Mouse (Mus musculus) heart, embryonic 14.5 days (tissue): Measurements from ENCODE around the gene Tmem185b. TPM values are rescaled to one million over a fixed set of nuclear protein-coding genes. Genes with fewer than 3 reads are reported as not detected.

Experiments
- ATAC-seq: fragments of 200-750 bp; cut with Nextera tagmentation; 2 replicates; pipeline ENCODE4 v1.8.0; 2017; ENCODE audit warnings: low read depth, moderate TSS enrichment; ENCODE audit not compliant: insufficient number of reproducible peaks, insufficient read depth, low FRiP score
- H3K27ac ChIP-seq, 2 experiments: fragments of 200-500 bp in 1 of 2; fragments of 300-500 bp in 1 of 2; sonication (generic) in 1 of 2; replicated peaks in 1 of 2; 2 replicates each; pipeline ENCODE4 v1.5.1; 2012 to 2014; ENCODE audit warnings: low read depth in 2 of 2, low read length in 2 of 2, control low read depth in 1 of 2, mild to moderate bottlenecking in 1 of 2, mixed read lengths in 1 of 2; ENCODE audit not compliant: control insufficient read depth in 1 of 2, insufficient read depth in 1 of 2
- H3K27me3 ChIP-seq: fragments of 300-500 bp; sonication (generic); 2 replicates; pipeline ENCODE4 v1.6.1; 2014; ENCODE audit warnings: mild to moderate bottlenecking, low read length, control low read depth; ENCODE audit not compliant: control insufficient read depth, insufficient read depth
- H3K36me3 ChIP-seq: fragments of 300-500 bp; sonication (generic); 2 replicates; pipeline ENCODE4 v1.6.1; 2014; ENCODE audit warnings: mild to moderate bottlenecking, control low read depth, low read length, mixed read lengths; ENCODE audit not compliant: control insufficient read depth, insufficient read depth
- H3K4me1 ChIP-seq, 2 experiments: fragments of 200-500 bp in 1 of 2; fragments of 300-500 bp in 1 of 2; sonication (generic) in 1 of 2; 2 replicates each; pipeline ENCODE4 v1.6.1; 2012 to 2014; ENCODE audit warnings: low read length in 2 of 2, control low read depth in 1 of 2, mixed read lengths in 1 of 2; ENCODE audit not compliant: control insufficient read depth in 2 of 2, insufficient read depth in 2 of 2
- H3K4me2 ChIP-seq: fragments of 300-500 bp; sonication (generic); 2 replicates; pipeline ENCODE4 v1.6.1; 2014; ENCODE audit warnings: mild to moderate bottlenecking, low read length
- H3K4me3 ChIP-seq, 2 experiments: fragments of 200-500 bp in 1 of 2; fragments of 300-500 bp in 1 of 2; sonication (generic) in 1 of 2; 2 replicates each; pipeline ENCODE4 v1.5.1; 2012 to 2014; ENCODE audit warnings: low read length in 2 of 2, mild to moderate bottlenecking in 2 of 2, control low read depth in 1 of 2, low read depth in 1 of 2, moderate library complexity in 1 of 2; ENCODE audit not compliant: control insufficient read depth in 1 of 2, insufficient read depth in 1 of 2
- H3K9ac ChIP-seq: fragments of 300-500 bp; sonication (generic); 2 replicates; pipeline ENCODE4 v1.6.1; 2014; ENCODE audit warnings: mild to moderate bottlenecking, low read length
- H3K9me3 ChIP-seq: fragments of 300-500 bp; sonication (generic); 2 replicates; pipeline ENCODE4 v1.6.1; 2016; ENCODE audit warnings: low read length, control low read depth; ENCODE audit not compliant: control insufficient read depth
- WGBS: fragments of 180-500 bp; shearing (Covaris S2); extraction: QIAGEN DNeasy Blood & Tissue Kit; methylation state at CpG from one replicate; pipeline ENCODE4 v1.1.7; 2014; 5-methylcytosine and 5-hydroxymethylcytosine counted together
- polyA plus RNA-seq: library from polyadenylated mRNA; unstranded; fragments of >200 nt; fragmentation: Nextera tagmentation; extraction: Ambion mirVana; gene quantifications from 2 replicates; pipeline ENCODE4 v1.2.1, GENCODE M21; 2014

The Tmem185b gene
- polyA plus RNA-seq, 1 experiment from 2014 or later = 25.7 TPM

DNA sequence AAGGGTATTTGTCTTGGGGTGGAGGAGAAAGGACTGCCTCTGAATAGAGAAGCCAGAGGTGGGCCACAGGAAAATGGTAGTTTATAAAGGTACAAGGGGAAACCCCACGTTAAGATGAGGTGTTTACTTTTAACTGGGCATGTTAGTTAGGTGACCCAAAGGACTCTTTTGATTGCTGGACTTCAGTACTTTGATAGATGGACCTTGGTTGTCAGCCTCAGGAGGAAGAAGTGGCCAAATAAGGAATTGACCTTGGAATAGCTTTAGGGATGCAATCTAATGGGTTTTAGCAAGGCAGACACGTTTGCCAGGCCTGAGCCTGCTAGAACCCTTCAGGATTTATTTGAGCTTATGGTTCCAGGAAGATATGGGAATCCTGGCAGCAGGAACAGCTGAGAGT lies 13.3 kb downstream of the Tmem185b start:
- no peak overlapping the region for H3K27ac ChIP-seq
- H3K9me3 ChIP-seq = no peaks in the 10 kb centered on the region
- no peak overlapping the region for H3K4me3 ChIP-seq
- 53% methylated on average over 2 of the region's 2 CpGs for WGBS
- H3K9ac ChIP-seq = no peak overlapping the region
- H3K4me2 ChIP-seq = no peak overlapping the region
- peaks cover 10 to 21% of the 10 kb centered on the region in 2 experiments for H3K4me1 ChIP-seq
- no peak for ATAC-seq
- no peaks in the 10 kb centered on the region for H3K27me3 ChIP-seq
- no peaks in the 10 kb centered on the region for H3K36me3 ChIP-seq

DNA sequence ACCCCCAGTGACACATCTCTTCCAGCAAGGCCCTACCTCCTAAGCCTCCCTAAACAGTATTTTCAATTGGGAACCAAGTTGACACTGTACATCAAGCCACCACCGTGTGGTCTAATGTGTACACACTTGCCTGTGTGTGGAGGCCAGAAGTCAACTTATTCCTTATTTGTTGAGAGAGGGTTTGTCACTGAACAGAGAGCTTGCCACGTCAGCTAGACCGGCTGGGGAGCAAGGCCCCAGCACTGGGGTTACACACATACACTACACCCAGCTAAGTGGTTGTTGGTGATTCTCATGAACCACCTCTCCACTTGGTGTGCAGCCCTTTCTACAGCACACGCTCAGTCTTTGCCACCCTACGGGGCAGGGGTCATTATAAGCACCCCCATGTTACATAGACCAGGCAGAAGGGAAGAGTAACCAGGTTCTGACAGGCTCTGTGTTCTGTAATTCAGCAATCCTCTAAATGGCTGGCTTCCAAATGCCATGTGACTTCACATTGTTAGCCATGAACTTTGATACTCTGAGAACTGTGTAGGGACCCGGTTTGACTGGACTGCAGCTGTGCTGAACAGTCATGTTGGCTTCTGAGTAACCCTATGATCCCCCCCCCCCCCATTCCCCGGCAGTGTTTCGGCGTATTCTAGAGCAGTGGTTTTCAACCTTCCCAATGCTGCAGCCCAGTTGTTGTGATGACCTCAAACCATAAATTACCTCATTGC lies 15.0 kb downstream of the Tmem185b start:
- Histone ChIP-seq H3K4me1 (peaks cover 10 to 29% of the 10 kb centered on the region in 2 experiments), H3K4me3 (no peak overlapping the region), H3K27me3 (no peaks in the 10 kb centered on the region), H3K9me3 (no peaks in the 10 kb centered on the region), H3K4me2 (no peak overlapping the region), H3K9ac (no peak overlapping the region), H3K27ac (0 out of 4 replicates have a peak overlapping the region, but pooled peaks of 1 of the 2 experiments have one; percentile 35), H3K36me3 (no peaks in the 10 kb centered on the region)
- whole genome bisulfite sequencing = 59% methylated on average over 9 of the region's 9 CpGs
- ATAC-seq = 0 out of 2 replicates have a peak, but pooled peaks have one; percentile 38

DNA sequence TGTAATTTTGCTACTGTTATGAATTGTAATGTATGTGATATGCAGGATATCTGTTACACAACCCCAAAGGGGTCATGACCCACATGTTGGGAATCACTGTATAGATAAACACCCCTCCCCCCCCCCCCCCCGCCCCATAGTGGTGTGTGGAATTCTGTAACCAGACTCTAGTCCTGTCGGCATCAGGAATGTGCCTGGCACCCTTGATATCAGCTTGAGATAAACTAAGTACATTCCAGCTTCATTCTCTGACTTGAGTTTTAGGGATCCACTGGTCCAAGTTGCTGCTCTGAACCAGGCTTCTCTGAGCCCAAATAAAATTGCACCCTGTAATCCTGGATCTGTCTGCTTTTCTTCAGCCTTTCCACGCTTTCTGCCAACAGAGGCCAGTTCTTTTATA lies 15.6 kb downstream of the Tmem185b start:
- no peak overlapping the region for H3K4me2 ChIP-seq
- no peaks in the 10 kb centered on the region for H3K9me3 ChIP-seq
- no peak overlapping the region for H3K9ac ChIP-seq
- no peaks in the 10 kb centered on the region for H3K27me3 ChIP-seq
- no peak overlapping the region for H3K27ac ChIP-seq
- no peak overlapping the region for H3K4me3 ChIP-seq
- no peak for ATAC-seq
- WGBS = 19% methylated on average over 3 of the region's 3 CpGs
- H3K36me3 ChIP-seq = no peaks in the 10 kb centered on the region
- H3K4me1 ChIP-seq = peaks cover 10 to 29% of the 10 kb centered on the region in 2 experiments

DNA sequence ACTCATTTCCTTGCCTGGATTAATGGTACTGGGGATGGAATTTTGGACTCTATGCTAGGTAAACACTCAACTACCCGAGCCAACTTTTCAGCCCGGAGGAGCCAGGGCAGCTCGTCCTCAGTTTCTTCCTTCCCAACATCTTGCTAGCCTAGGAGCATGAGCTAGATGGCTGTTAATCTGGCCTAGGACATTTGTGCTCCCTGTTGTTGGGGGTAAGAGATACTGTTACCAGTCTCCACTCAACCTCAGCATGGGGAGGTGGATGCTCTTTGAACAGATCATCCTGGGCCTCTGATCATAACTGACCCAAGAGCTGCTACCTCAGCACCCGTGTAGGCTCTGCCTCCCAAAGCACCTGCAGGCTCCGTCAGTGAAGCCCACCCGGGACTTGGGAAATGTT lies 17.4 kb downstream of the Tmem185b start:
- Histone ChIP-seq H3K27ac (no peak overlapping the region), H3K9ac (no peak overlapping the region), H3K9me3 (no peaks in the 10 kb centered on the region), H3K4me3 (no peak overlapping the region), H3K4me2 (no peak overlapping the region), H3K27me3 (no peaks in the 10 kb centered on the region), H3K4me1 (peaks cover 9 to 29% of the 10 kb centered on the region in 2 experiments), H3K36me3 (peaks cover 8% of the 10 kb centered on the region; the same call in 1 of the 2 replicates)
- 81% methylated on average over 6 of the region's 6 CpGs for WGBS
- ATAC-seq = no peak

DNA sequence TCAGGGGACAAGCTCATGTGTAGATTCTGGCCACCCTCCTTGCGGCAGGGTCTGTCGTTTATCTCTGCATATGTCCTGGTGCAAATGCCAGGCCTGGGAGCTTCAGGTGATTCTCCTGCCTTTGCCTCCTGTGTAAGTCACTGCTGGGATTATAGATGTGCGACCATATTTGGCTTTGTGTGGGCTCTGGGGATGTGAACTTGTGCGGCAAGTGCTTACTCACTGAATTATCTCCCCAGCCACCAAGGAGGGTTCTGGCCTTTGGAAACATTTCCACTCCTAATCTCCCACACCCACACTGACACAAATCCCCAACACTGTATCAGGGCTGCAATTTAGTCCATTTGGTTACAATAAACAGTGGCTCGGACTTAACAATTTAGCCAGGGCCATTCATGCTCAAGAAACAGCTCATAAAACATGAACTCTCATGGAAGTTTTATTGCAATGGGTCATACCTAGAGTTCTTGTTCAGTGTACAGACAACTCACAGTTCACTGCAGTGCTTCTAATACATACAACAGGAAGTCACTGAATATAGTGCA lies 18.7 kb downstream of the Tmem185b start:
- Histone ChIP-seq H3K4me3 (no peak overlapping the region), H3K9me3 (no peaks in the 10 kb centered on the region), H3K36me3 (peaks cover 8% of the 10 kb centered on the region; the same call in 1 of the 2 replicates), H3K27ac (no peak overlapping the region), H3K4me2 (no peak overlapping the region), H3K9ac (no peak overlapping the region), H3K27me3 (no peaks in the 10 kb centered on the region), H3K4me1 (peaks cover 9 to 26% of the 10 kb centered on the region in 2 experiments)
- ATAC-seq = no peak
- WGBS = 55% methylated on average over 5 of the region's 5 CpGs

DNA sequence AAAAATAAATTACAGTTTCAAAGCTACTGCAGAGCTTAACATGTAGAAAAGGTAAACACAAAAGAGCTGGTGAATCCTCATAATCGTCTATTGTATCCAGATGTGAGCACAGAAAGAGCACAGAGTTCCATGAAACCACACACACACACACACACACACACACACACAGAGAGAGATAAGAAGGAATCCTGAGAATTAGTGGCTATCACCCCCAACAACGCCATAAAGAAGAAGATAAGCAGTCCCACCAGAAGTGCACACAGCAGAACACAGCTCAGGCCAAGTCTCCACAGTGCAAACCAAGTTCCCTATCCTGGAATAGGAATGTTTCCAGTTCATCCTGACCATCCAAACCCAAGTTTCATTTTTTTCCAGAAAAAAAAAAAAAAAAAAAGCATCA lies 19.2 kb downstream of the Tmem185b start:
- H3K4me1 ChIP-seq = peaks cover 9 to 26% of the 10 kb centered on the region in 2 experiments
- H3K4me3 ChIP-seq = no peak overlapping the region
- no peaks in the 10 kb centered on the region for H3K27me3 ChIP-seq
- H3K9ac ChIP-seq = no peak overlapping the region
- H3K27ac ChIP-seq = no peak overlapping the region
- H3K4me2 ChIP-seq = no peak overlapping the region
- no peaks in the 10 kb centered on the region for H3K9me3 ChIP-seq
- no peak for ATAC-seq
- 26% methylated on average over 2 of the region's 2 CpGs for WGBS
- H3K36me3 ChIP-seq = peaks cover 8% of the 10 kb centered on the region; the same call in 1 of the 2 replicates

DNA sequence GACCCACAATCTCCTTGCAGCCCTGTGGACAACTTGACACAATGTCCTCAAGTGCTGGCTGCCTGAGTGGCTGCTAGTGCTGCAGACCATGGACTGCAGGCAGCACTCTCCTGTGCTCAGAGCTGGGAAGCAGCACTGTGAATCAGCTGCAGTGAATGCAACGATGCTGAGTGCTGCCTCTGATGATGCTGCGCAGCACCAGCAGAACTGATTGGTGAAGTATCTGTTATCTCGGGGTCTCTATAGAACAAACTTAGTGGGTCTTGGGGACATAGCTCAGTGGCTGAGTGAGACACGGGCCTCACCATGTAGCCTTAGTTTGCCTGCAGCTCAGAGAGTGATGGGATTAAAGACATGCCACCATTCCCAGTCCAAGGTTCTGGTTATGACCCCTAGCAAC lies 19.7 kb downstream of the Tmem185b start:
- Histone ChIP-seq H3K4me2 (no peak overlapping the region), H3K27me3 (no peaks in the 10 kb centered on the region), H3K27ac (no peak overlapping the region), H3K36me3 (peaks cover 8% of the 10 kb centered on the region; the same call in 1 of the 2 replicates), H3K4me3 (no peak overlapping the region), H3K9me3 (no peaks in the 10 kb centered on the region), H3K9ac (no peak overlapping the region), H3K4me1 (peaks cover 9 to 26% of the 10 kb centered on the region in 2 experiments)
- ATAC-seq = no peak
- 36% methylated on average over 4 of the region's 4 CpGs for WGBS
